Mouse (Mus musculus) limb, embryonic 12.5 days (tissue): ENCODE results near the gene Bod1l. TPM values are rescaled to one million over a fixed set of nuclear protein-coding genes. Genes with fewer than 3 reads are reported as not detected.

Experiments
- ATAC-seq: fragments of 200-750 bp; cut with Nextera tagmentation; 2 replicates; pipeline ENCODE4 v1.8.0; 2017; ENCODE audit warnings: low read depth, moderate TSS enrichment; ENCODE audit not compliant: insufficient number of reproducible peaks, insufficient read depth, low FRiP score, low TSS enrichment
- H3K27ac ChIP-seq: fragments of 300-500 bp; sonication (generic); 2 replicates; pipeline ENCODE4 v1.5.1; 2016; ENCODE audit warnings: mild to moderate bottlenecking, moderate library complexity
- H3K27me3 ChIP-seq: fragments of 300-500 bp; sonication (generic); 2 replicates; pipeline ENCODE4 v1.6.1; 2016; ENCODE audit warnings: mild to moderate bottlenecking, moderate library complexity
- H3K36me3 ChIP-seq: fragments of 300-500 bp; sonication (generic); 2 replicates; pipeline ENCODE4 v1.6.1; 2016; ENCODE audit warnings: mild to moderate bottlenecking, moderate library complexity
- H3K4me1 ChIP-seq: fragments of 300-500 bp; sonication (generic); replicated peaks from 2 replicates; pipeline ENCODE4 v1.6.1; 2016
- H3K4me2 ChIP-seq: fragments of 300-500 bp; sonication (generic); 2 replicates; pipeline ENCODE4 v1.6.1; 2016; ENCODE audit warnings: mild to moderate bottlenecking, moderate library complexity
- H3K4me3 ChIP-seq: fragments of 300-500 bp; sonication (generic); replicated peaks from 2 replicates; pipeline ENCODE4 v1.5.1; 2016; ENCODE audit warnings: mild to moderate bottlenecking
- H3K9ac ChIP-seq: fragments of 300-500 bp; sonication (generic); replicated peaks from 2 replicates; pipeline ENCODE4 v1.6.1; 2016; ENCODE audit warnings: mild to moderate bottlenecking, moderate library complexity
- H3K9me3 ChIP-seq: fragments of 300-500 bp; sonication (generic); 2 replicates; pipeline ENCODE4 v1.6.1; 2016; ENCODE audit warnings: mild to moderate bottlenecking, moderate library complexity
- WGBS: fragments of 180-500 bp; shearing (Covaris S2); methylation state at CpG from one replicate; pipeline ENCODE4 v1.1.7; 2016; 5-methylcytosine and 5-hydroxymethylcytosine counted together
- polyA plus RNA-seq: library from polyadenylated mRNA; unstranded; fragments of >200 nt; fragmentation: Nextera tagmentation; extraction: Ambion mirVana; gene quantifications from 2 replicates; pipeline ENCODE4 v1.2.1, GENCODE M21; 2016

The Bod1l gene
- polyA plus RNA-seq, 1 experiment from 2014 or later: 29.5 TPM

- Histone ChIP-seq H3K27ac (peak overlapping the region; percentile 82), H3K4me1 (peaks cover 17% of the 10 kb centered on the region), H3K9me3 (no peaks in the 10 kb centered on the region), H3K9ac (peak overlapping the region; percentile 92), H3K27me3 (no peaks in the 10 kb centered on the region), H3K36me3 (peaks cover 4% of the 10 kb centered on the region; the same call in 1 of the 2 replicates), H3K4me2 (peak overlapping the region; percentile 81), H3K4me3 (peak overlapping the region; percentile 100)
- ATAC-seq: peak; percentile 48; the same call in 1 of the 2 replicates
- WGBS: 1% methylated on average over 46 of the region's 46 CpGs
These were observed 532 bp downstream of the Bod1l start for GRCm38 (mm10) chr5:41843419-41844146.

- H3K9ac ChIP-seq: peak overlapping the region; percentile 92
These were observed 1.4 kb downstream of the Bod1l start for GRCm38 (mm10) chr5:41842681-41843080.

DNA sequence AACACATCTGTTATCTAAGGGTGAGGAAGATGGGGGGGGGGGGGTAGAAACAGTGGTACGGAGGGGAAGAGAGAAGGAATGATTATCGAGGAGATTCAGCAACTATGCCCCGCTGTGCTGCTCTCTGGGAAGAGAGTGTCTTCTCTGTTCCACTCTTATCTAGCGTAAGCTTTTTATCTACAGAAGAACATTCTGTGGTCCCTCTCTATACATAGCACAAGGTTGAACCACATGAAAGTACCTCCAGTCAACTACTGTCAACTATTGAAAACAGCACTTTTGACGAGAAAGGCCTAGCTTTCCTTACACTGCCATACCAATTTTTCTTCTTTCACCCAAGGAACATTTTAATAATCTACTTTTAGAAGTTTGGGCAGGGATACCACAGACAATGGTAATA, 2.4 kb downstream of the Bod1l start:
- H3K27ac ChIP-seq: no peak overlapping the region
- no peak overlapping the region for H3K9ac ChIP-seq
- no peak overlapping the region for H3K4me3 ChIP-seq
- H3K9me3 ChIP-seq: no peaks in the 10 kb centered on the region
- H3K36me3 ChIP-seq: peaks cover 4% of the 10 kb centered on the region; the same call in 1 of the 2 replicates
- H3K4me1 ChIP-seq: peaks cover 17% of the 10 kb centered on the region
- no peak overlapping the region for H3K4me2 ChIP-seq
- no peak for ATAC-seq
- 87% methylated on average over 5 of the region's 5 CpGs for WGBS
- H3K27me3 ChIP-seq: no peaks in the 10 kb centered on the region

More at GRCm38 (mm10) chr5:41842681-41843080, 1.4 kb downstream of the Bod1l start:
- H3K4me3 ChIP-seq: peak overlapping the region; percentile 100
- WGBS: 26% methylated on average over 5 of the region's 5 CpGs
- H3K4me2 ChIP-seq: peak overlapping the region; percentile 81
- peaks cover 4% of the 10 kb centered on the region; the same call in 1 of the 2 replicates for H3K36me3 ChIP-seq
- no peaks in the 10 kb centered on the region for H3K9me3 ChIP-seq
- H3K4me1 ChIP-seq: peaks cover 17% of the 10 kb centered on the region
- no peak for ATAC-seq
- no peak overlapping the region for H3K27ac ChIP-seq
- H3K27me3 ChIP-seq: no peaks in the 10 kb centered on the region

- ATAC-seq: no peak
- Histone ChIP-seq H3K36me3 (peaks cover 87% of the 10 kb centered on the region), H3K27ac (no peak overlapping the region), H3K4me1 (no peaks in the 10 kb centered on the region), H3K4me2 (no peak overlapping the region), H3K9me3 (no peaks in the 10 kb centered on the region), H3K27me3 (no peaks in the 10 kb centered on the region), H3K4me3 (no peak overlapping the region), H3K9ac (no peak overlapping the region)
- WGBS: 91% methylated on average over 2 of the region's 2 CpGs
These were observed 14.0 kb downstream of the Bod1l start for GRCm38 (mm10) chr5:41830100-41830499.

- H3K36me3 ChIP-seq: peaks cover 91% of the 10 kb centered on the region
- ATAC-seq: no peak
- H3K4me2 ChIP-seq: no peak overlapping the region
- H3K27ac ChIP-seq: no peak overlapping the region
- no peaks in the 10 kb centered on the region for H3K27me3 ChIP-seq
- WGBS: 93% methylated on average over 9 of the region's 9 CpGs
- no peak overlapping the region for H3K4me3 ChIP-seq
- H3K4me1 ChIP-seq: no peaks in the 10 kb centered on the region
- no peak overlapping the region for H3K9ac ChIP-seq
- no peaks in the 10 kb centered on the region for H3K9me3 ChIP-seq
These were observed 23.0 kb downstream of the Bod1l start for GRCm38 (mm10) chr5:41821158-41821557.

DNA sequence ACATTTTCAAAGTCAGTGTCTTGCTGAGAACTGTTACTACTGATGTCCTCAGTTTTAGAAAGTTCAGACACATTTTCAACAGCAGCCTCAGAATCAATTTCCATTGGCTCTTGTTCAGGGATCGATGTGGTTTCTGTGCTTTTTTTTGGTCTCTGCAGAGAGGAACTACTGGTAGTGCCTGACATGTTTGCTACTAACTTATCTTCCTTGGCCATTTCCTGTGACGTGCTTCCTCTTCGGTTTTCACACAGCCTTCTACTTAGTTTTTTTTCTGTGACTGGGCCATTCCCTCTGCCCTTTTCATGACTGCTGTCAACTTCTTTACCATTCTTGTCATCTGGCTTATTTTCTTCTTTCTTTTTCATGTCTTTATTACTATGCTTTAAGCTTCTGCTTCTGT, 23.6 kb downstream of the Bod1l start:
- H3K9ac ChIP-seq: no peak overlapping the region
- H3K9me3 ChIP-seq: no peaks in the 10 kb centered on the region
- no peaks in the 10 kb centered on the region for H3K27me3 ChIP-seq
- no peak overlapping the region for H3K4me3 ChIP-seq
- H3K4me2 ChIP-seq: no peak overlapping the region
- no peak for ATAC-seq
- no peak overlapping the region for H3K27ac ChIP-seq
- 94% methylated on average over 3 of the region's 3 CpGs for WGBS
- peaks cover 91% of the 10 kb centered on the region for H3K36me3 ChIP-seq
- no peaks in the 10 kb centered on the region for H3K4me1 ChIP-seq

DNA sequence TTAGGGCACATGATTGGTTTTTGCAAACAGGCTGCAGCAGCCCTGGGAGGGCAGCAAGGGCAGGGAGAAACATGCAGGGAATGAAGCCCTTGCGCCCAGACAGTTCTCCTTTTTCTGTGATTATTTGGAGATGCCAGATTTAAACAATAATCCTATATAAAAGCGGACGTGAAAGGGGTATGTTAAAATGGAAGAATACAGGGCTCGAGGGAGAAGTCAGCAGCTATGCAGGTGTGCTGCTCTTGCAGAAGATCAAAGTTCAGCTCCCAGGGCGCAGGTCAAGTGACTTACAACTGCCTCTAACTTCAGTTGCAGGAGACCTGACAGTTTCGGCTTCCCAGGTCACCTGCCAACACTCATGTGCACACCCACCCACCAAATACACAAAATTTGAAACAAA, 31.6 kb downstream of the Bod1l start:
- peaks cover 82% of the 10 kb centered on the region for H3K36me3 ChIP-seq
- H3K9me3 ChIP-seq: no peaks in the 10 kb centered on the region
- no peaks in the 10 kb centered on the region for H3K27me3 ChIP-seq
- no peaks in the 10 kb centered on the region for H3K4me1 ChIP-seq
- no peak overlapping the region for H3K4me3 ChIP-seq
- 73% methylated on average over 6 of the region's 6 CpGs for WGBS
- ATAC-seq: no peak
- no peak overlapping the region for H3K27ac ChIP-seq
- no peak overlapping the region for H3K9ac ChIP-seq
- H3K4me2 ChIP-seq: no peak overlapping the region

- H3K4me1 ChIP-seq: no peaks in the 10 kb centered on the region
- H3K36me3 ChIP-seq: peaks cover 82% of the 10 kb centered on the region
- H3K9me3 ChIP-seq: no peaks in the 10 kb centered on the region
- H3K9ac ChIP-seq: no peak overlapping the region
- WGBS: 81% methylated on average over 3 of the region's 3 CpGs
- no peaks in the 10 kb centered on the region for H3K27me3 ChIP-seq
- H3K4me3 ChIP-seq: no peak overlapping the region
- ATAC-seq: no peak
- H3K27ac ChIP-seq: no peak overlapping the region
- H3K4me2 ChIP-seq: no peak overlapping the region
These were observed 32.8 kb downstream of the Bod1l start for GRCm38 (mm10) chr5:41811279-41811678.

DNA sequence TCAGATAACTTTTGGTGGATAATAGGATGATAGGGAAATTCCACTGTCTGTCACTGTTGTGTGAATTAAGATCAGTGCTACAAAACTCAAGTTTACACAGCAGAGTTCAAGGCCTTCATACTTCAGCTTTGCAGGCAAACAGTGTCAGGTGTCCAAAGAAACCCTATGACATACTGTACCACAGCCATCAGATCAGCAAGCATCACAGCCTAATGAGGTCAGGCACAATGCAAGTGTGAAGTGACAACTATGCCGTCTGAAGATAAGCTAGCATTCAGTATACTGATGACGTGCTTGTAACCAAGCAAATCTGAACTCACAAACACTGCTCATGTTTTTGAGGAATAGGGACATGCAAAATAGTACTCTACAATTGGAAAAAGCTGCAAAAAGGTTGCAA, 36.7 kb downstream of the Bod1l start:
- Histone ChIP-seq H3K4me2 (no peak overlapping the region), H3K4me3 (no peak overlapping the region), H3K27me3 (no peaks in the 10 kb centered on the region), H3K9ac (no peak overlapping the region), H3K36me3 (peaks cover 79% of the 10 kb centered on the region), H3K4me1 (no peaks in the 10 kb centered on the region), H3K9me3 (no peaks in the 10 kb centered on the region), H3K27ac (no peak overlapping the region)
- no peak for ATAC-seq
- WGBS: 87% methylated on average over 2 of the region's 2 CpGs

DNA sequence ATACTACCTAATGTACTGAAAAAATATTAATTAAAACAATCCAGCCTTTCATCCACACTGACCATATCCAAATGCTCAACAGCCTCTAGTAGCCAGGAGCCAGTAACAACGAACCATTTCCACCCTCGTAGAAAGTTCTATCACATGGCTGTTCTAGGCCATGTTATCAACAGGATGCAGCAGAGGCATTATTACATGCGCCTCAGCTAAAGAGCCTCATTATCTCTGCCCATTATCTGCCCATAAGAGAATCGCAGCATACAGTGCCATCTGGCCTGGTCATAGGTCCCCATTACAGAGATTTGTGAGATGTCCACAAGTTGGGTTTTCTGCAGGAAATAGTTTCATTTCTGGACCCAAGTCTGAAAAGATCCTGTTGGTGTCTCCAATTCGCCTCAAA, 37.9 kb downstream of the Bod1l start:
- peaks cover 72% of the 10 kb centered on the region for H3K36me3 ChIP-seq
- no peaks in the 10 kb centered on the region for H3K4me1 ChIP-seq
- no peak for ATAC-seq
- 94% methylated on average over 5 of the region's 5 CpGs for WGBS
- no peak overlapping the region for H3K4me2 ChIP-seq
- no peaks in the 10 kb centered on the region for H3K9me3 ChIP-seq
- H3K27me3 ChIP-seq: no peaks in the 10 kb centered on the region
- no peak overlapping the region for H3K27ac ChIP-seq
- no peak overlapping the region for H3K9ac ChIP-seq
- H3K4me3 ChIP-seq: no peak overlapping the region

DNA sequence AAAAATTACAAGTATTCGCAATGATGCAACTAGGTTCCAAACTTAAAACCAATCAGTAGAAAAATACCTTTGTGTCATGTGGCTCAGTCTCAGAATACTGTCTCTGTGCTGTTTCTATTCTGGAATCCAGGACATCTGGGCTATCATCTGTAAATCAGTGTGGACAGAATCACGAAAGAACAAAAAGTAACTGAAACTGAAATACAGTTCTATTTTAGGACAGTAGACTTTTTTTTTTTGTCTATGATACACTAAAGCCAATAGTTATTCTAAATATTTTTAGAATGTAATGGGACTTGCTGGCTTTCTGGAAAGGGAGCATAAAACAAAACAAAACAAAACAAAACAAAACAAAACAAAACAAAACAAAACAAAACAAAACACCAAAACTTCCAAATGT, 39.0 kb downstream of the Bod1l start:
- Histone ChIP-seq H3K4me2 (no peak overlapping the region), H3K9ac (no peak overlapping the region), H3K4me3 (no peak overlapping the region), H3K36me3 (peaks cover 73% of the 10 kb centered on the region), H3K27me3 (no peaks in the 10 kb centered on the region), H3K4me1 (no peaks in the 10 kb centered on the region), H3K9me3 (no peaks in the 10 kb centered on the region), H3K27ac (no peak overlapping the region)
- ATAC-seq: no peak
- WGBS: 91% methylated on average over 2 of the region's 2 CpGs

- Histone ChIP-seq H3K9me3 (no peaks in the 10 kb centered on the region), H3K4me2 (no peak overlapping the region), H3K4me1 (no peaks in the 10 kb centered on the region), H3K27me3 (no peaks in the 10 kb centered on the region), H3K27ac (no peak overlapping the region), H3K36me3 (peaks cover 73% of the 10 kb centered on the region), H3K4me3 (no peak overlapping the region), H3K9ac (no peak overlapping the region)
- ATAC-seq: no peak
- 86% methylated on average over 2 of the region's 2 CpGs for WGBS
These were observed 39.5 kb downstream of the Bod1l start for GRCm38 (mm10) chr5:41804643-41805042.
